Mouse (Mus musculus) megakaryocyte, embryonic 14.5 days (primary cell): Measurements from ENCODE around the gene Faah. TPM values are rescaled to one million over a fixed set of nuclear protein-coding genes. Genes with fewer than 3 reads are reported as not detected.

Experiments used
- H3K27me3 ChIP-seq: replicated peaks from 2 replicates; pipeline ENCODE3; 2012; ENCODE audit warnings: inconsistent platforms
- H3K36me3 ChIP-seq: replicated peaks from 2 replicates; pipeline ENCODE3; 2012; ENCODE audit warnings: low read length, inconsistent platforms, mixed read lengths
- H3K4me1 ChIP-seq: 2 replicates; pipeline ENCODE4 v1.6.1; 2012; ENCODE audit warnings: inconsistent platforms
- H3K4me3 ChIP-seq: replicated peaks from 2 replicates; pipeline ENCODE3; 2012; ENCODE audit warnings: moderate library complexity, mild to moderate bottlenecking, inconsistent platforms
- H3K9me3 ChIP-seq: 2 replicates; pipeline ENCODE4 v1.6.1; 2012; ENCODE audit warnings: inconsistent platforms
- FLI1 ChIP-seq: IDR thresholded peaks from 2 replicates; pipeline ENCODE4 v1.6.1; 2012; ENCODE audit warnings: low read length, inconsistent platforms, mixed read lengths
- GATA1 ChIP-seq: IDR thresholded peaks from 3 replicates; pipeline ENCODE4 v1.6.1; 2012; ENCODE audit warnings: mixed read lengths, low read length, inconsistent platforms, borderline replicate concordance
- polyA plus RNA-seq: library from polyadenylated mRNA; stranded (reverse); fragments of >175 nt; gene quantifications from 2 replicates; pipeline ENCODE4 v1.2.3, GENCODE M21; 2012; ENCODE audit warnings: low replicate concordance; ENCODE audit not compliant: insufficient read depth

Faah gene
- polyA plus RNA-seq, 1 experiment: 3.8 TPM

GRCm38 (mm10) chr4:115954656-115955493, 62.9 kb downstream of the Faah start:
- no peaks in the 10 kb centered on the region for H3K4me1 ChIP-seq
- H3K36me3 ChIP-seq: no peaks in the 10 kb centered on the region
- no peak overlapping the region for H3K4me3 ChIP-seq
- no peaks in the 10 kb centered on the region for H3K9me3 ChIP-seq
- TF ChIP-seq GATA1: no peak
- TF ChIP-seq FLI1: no peak
- H3K27me3 ChIP-seq: peaks cover 92% of the 10 kb centered on the region

- TF ChIP-seq GATA1 (no peak), FLI1 (no peak)
- Histone ChIP-seq H3K4me3 (no peak overlapping the region), H3K9me3 (no peaks in the 10 kb centered on the region), H3K27me3 (peaks cover 94% of the 10 kb centered on the region), H3K36me3 (no peaks in the 10 kb centered on the region), H3K4me1 (no peaks in the 10 kb centered on the region)
Measured at GRCm38 (mm10) chr4:115953559-115953958, 64.2 kb downstream of the Faah start.

- no peak for TF ChIP-seq FLI1
- no peak for TF ChIP-seq GATA1
- Histone ChIP-seq H3K4me3 (no peak overlapping the region), H3K9me3 (no peaks in the 10 kb centered on the region), H3K27me3 (peaks cover 91% of the 10 kb centered on the region), H3K36me3 (no peaks in the 10 kb centered on the region), H3K4me1 (no peaks in the 10 kb centered on the region)
Measured at GRCm38 (mm10) chr4:115952758-115953157, 65.0 kb downstream of the Faah start.

- H3K36me3 ChIP-seq: no peaks in the 10 kb centered on the region
- peaks cover 87% of the 10 kb centered on the region for H3K27me3 ChIP-seq
- H3K4me1 ChIP-seq: peaks cover 15% of the 10 kb centered on the region
- TF ChIP-seq GATA1 (no peak), FLI1 (no peak)
- no peaks in the 10 kb centered on the region for H3K9me3 ChIP-seq
- no peak overlapping the region for H3K4me3 ChIP-seq
Measured at GRCm38 (mm10) chr4:115943669-115944314, 73.9 kb downstream of the Faah start.

- H3K4me3 ChIP-seq: no peak overlapping the region
- H3K4me1 ChIP-seq: peaks cover 30% of the 10 kb centered on the region
- H3K9me3 ChIP-seq: no peaks in the 10 kb centered on the region
- no peaks in the 10 kb centered on the region for H3K36me3 ChIP-seq
- no peak for TF ChIP-seq GATA1
- no peak for TF ChIP-seq FLI1
- peaks cover 99% of the 10 kb centered on the region for H3K27me3 ChIP-seq
Measured at GRCm38 (mm10) chr4:115941242-115941820, 76.4 kb downstream of the Faah start.

GRCm38 (mm10) chr4:115940681-115941080, 77.0 kb downstream of the Faah start:
- Histone ChIP-seq H3K36me3 (no peaks in the 10 kb centered on the region), H3K4me1 (peaks cover 36% of the 10 kb centered on the region)
- TF ChIP-seq GATA1 (no peak), FLI1 (no peak)

GRCm38 (mm10) chr4:115939295-115940102, 78.2 kb downstream of the Faah start, which contains the start of gene Dmbx1:
Gene Dmbx1, minus strand, starts transcription at chr4:115939926.
- H3K4me3 ChIP-seq: peak within 1 kb of the TSS; percentile 59
- H3K27me3 ChIP-seq: peaks cover 99% of the 10 kb centered on the region
- TF ChIP-seq GATA1 (no peak), FLI1 (no peak)
- no peaks in the 10 kb centered on the region for H3K9me3 ChIP-seq
- peaks cover 43% of the 10 kb centered on the region for H3K4me1 ChIP-seq
- no peaks in the 10 kb centered on the region for H3K36me3 ChIP-seq

More at GRCm38 (mm10) chr4:115940681-115941080, 77.0 kb downstream of the Faah start:
- Histone ChIP-seq H3K4me3 (no peak overlapping the region), H3K9me3 (no peaks in the 10 kb centered on the region), H3K27me3 (peaks cover 99% of the 10 kb centered on the region)

- Histone ChIP-seq H3K27me3 (peaks cover 99% of the 10 kb centered on the region), H3K4me1 (peaks cover 43% of the 10 kb centered on the region), H3K9me3 (no peaks in the 10 kb centered on the region), H3K4me3 (no peak overlapping the region), H3K36me3 (no peaks in the 10 kb centered on the region)
- TF ChIP-seq FLI1: no peak
- TF ChIP-seq GATA1: no peak
Measured at GRCm38 (mm10) chr4:115938276-115939160, 79.2 kb downstream of the Faah start.
